Comparison of ENCODE assay signal across 10 mouse cellular contexts in the genomic region with DNA sequence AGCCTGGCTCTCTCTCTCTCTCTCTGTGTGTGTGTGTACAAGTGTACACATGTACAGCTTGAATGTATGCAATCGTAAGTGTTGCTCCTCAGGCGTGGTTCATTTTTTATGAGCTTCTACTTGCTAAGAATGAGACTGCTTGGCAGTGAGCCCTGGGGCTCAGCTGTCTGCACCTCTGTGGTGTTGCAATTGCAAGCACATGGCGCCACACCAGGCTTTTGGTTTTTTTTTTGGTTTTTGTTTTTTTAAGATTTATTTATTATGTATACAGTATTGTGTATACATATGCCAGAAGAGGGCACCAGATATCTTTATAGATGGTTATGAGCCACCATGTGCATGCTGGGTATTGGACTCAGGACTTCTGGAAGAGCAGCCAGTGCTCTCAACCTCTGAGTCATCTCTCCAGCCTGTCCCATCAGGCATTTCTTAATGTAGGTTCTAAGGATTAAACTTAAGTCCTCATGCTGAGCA. TPM values are rescaled to one million over a fixed set of nuclear protein-coding genes. Genes with fewer than 3 reads are reported as not detected.
DNase-seq lines count a peak whose midpoint lies in the region; ATAC-seq lines count a peak whose summit lies in the region.
"Had no signal": no experiment of that assay in that cellular context is flagged by ENCODE, and none has a peak within 500 bp of the region (broad histone marks: within the 10 kb centered on the region; RNA-seq: fewer than 3 reads in every experiment).

No protein-coding gene starts in this region.

- no peaks in the 10 kb centered on the region for H3K9me3 ChIP-seq in limb, embryonic 15.5 days
- H3K9me3 ChIP-seq: embryonic facial prominence, embryonic 12.5 days; liver, embryonic 13.5 days had no signal

- peak overlapping the region; percentile 40; the same call in 1 of the 2 replicates for H3K27ac ChIP-seq in limb, embryonic 15.5 days
- H3K27ac ChIP-seq: embryonic facial prominence, embryonic 12.5 days; liver, embryonic 13.5 days had no signal

- peaks cover 7% of the 10 kb centered on the region for H3K4me1 ChIP-seq in limb, embryonic 15.5 days
- H3K4me1 ChIP-seq: embryonic facial prominence, embryonic 12.5 days had no signal

- DNase-seq in frontal cortex, postnatal 25 days (ENCODE audit: low spot score in 2 of 2): no peak
- peak; percentile 75 for DNase-seq in 416B (ENCODE audit: low read depth)
- peak; percentile 66 for DNase-seq in gastrocnemius, adult 18-20 months (ENCODE audit: low spot score)
- DNase-seq in embryo, embryonic 9.5 days (ENCODE audit: extremely low spot score): no peak
- DNase-seq in layer of hippocampus, postnatal 10 days (ENCODE audit: low spot score in 2 of 2): no peak
- DNase-seq: liver, embryonic 13.5 days had no signal

- H3K4me3 ChIP-seq in limb, embryonic 15.5 days: no peak overlapping the region
- H3K4me3 ChIP-seq: embryonic facial prominence, embryonic 12.5 days; liver, embryonic 13.5 days had no signal

- no peaks in the 10 kb centered on the region for H3K36me3 ChIP-seq in limb, embryonic 15.5 days
- H3K36me3 ChIP-seq: embryonic facial prominence, embryonic 12.5 days; liver, embryonic 13.5 days had no signal

- WGBS in limb, embryonic 15.5 days: 11% methylated on average over 3 of the region's 3 CpGs

- H3K4me2 ChIP-seq in limb, embryonic 15.5 days: no peak overlapping the region
- H3K4me2 ChIP-seq: embryonic facial prominence, embryonic 12.5 days; liver, embryonic 13.5 days had no signal

- H3K27me3 ChIP-seq in limb, embryonic 15.5 days: no peaks in the 10 kb centered on the region
- H3K27me3 ChIP-seq: embryonic facial prominence, embryonic 12.5 days; liver, embryonic 13.5 days had no signal

- no peak overlapping the region for H3K9ac ChIP-seq in limb, embryonic 15.5 days
- H3K9ac ChIP-seq: embryonic facial prominence, embryonic 12.5 days; liver, embryonic 13.5 days had no signal

- peak; percentile 55; the same call in 1 of the 2 replicates for ATAC-seq in frontal cortex, adult (ENCODE audit: low TSS enrichment)
- peak; percentile 71; the same call in 1 of the 2 replicates for ATAC-seq in limb, embryonic 15.5 days (ENCODE audit: insufficient number of reproducible peaks, low FRiP score, low TSS enrichment, low read depth)
- ATAC-seq in erythroid progenitor cell, adult 5-6 weeks (replicated peaks; ENCODE audit: low FRiP score, poor library complexity, severe bottlenecking): no peak

RNA-seq across cellular contexts. Expression of gene Fmo5, which starts 5.7 kb away (rescaled TPM):
- 1 to 10 TPM; 5.7 to 6.5 TPM for total RNA-seq in gastrocnemius, adult 18-20 months (2021)
- polyA plus RNA-seq in limb, embryonic 15.5 days (2015; fragmentation: Nextera tagmentation; extraction: Ambion mirVana): 2.7 and 3.5 TPM in 2 replicates
- 1 to 10 TPM; 1.9 TPM for total RNA-seq in layer of hippocampus, postnatal 10 days (2021)
- total RNA-seq in erythroid progenitor cell, adult 5-6 weeks (2015; ENCODE audit: low replicate concordance): 2.1 and 3.2 TPM in 2 replicates
- 0.83 and 0.90 TPM in 2 replicates for total RNA-seq in erythroid progenitor cell, adult 5-6 weeks (2017; ENCODE audit: low replicate concordance)

RNA-seq across cellular contexts. Expression of gene Prkab2, which starts 23.7 kb away (rescaled TPM):
- total RNA-seq in gastrocnemius, adult 18-20 months (2021): 100 to 1,000 TPM; 192 to 194 TPM
- 7.4 and 8.5 TPM in 2 replicates for polyA plus RNA-seq in limb, embryonic 15.5 days (2015; fragmentation: Nextera tagmentation; extraction: Ambion mirVana)
- total RNA-seq in layer of hippocampus, postnatal 10 days (2021): 10 to 100 TPM; 38.3 to 39.9 TPM
- total RNA-seq in erythroid progenitor cell, adult 5-6 weeks (2015; ENCODE audit: low replicate concordance): 0.36 and 0.42 TPM in 2 replicates
- total RNA-seq in erythroid progenitor cell, adult 5-6 weeks (2017; ENCODE audit: low replicate concordance): 0.38 and 0.64 TPM in 2 replicates

RNA-seq across cellular contexts. Expression of gene Chd1l, which starts 24.3 kb away (rescaled TPM):
- total RNA-seq in gastrocnemius, adult 18-20 months (2021): 10 to 100 TPM; 11.0 to 11.1 TPM
- polyA plus RNA-seq in limb, embryonic 15.5 days (2015; fragmentation: Nextera tagmentation; extraction: Ambion mirVana): 12.6 and 13.7 TPM in 2 replicates
- total RNA-seq in layer of hippocampus, postnatal 10 days (2021): 10 to 100 TPM; 10.2 to 11.4 TPM
- total RNA-seq in erythroid progenitor cell, adult 5-6 weeks (2015; ENCODE audit: low replicate concordance): 5.8 and 7.1 TPM in 2 replicates
- total RNA-seq in erythroid progenitor cell, adult 5-6 weeks (2017; ENCODE audit: low replicate concordance): 7.3 and 18.7 TPM in 2 replicates

RNA-seq across cellular contexts. Expression of gene Gm17651, which starts 40.2 kb away (rescaled TPM):
- not detected for total RNA-seq in gastrocnemius, adult 18-20 months (2021)
- polyA plus RNA-seq in limb, embryonic 15.5 days (2015; fragmentation: Nextera tagmentation; extraction: Ambion mirVana): not detected in 2 replicates
- total RNA-seq in layer of hippocampus, postnatal 10 days (2021): not detected
- not detected in 2 replicates for total RNA-seq in erythroid progenitor cell, adult 5-6 weeks (2015; ENCODE audit: low replicate concordance)
- total RNA-seq in erythroid progenitor cell, adult 5-6 weeks (2017; ENCODE audit: low replicate concordance): not detected in 2 replicates
- polyA plus RNA-seq: embryonic facial prominence, embryonic 12.5 days; liver, embryonic 13.5 days had no signal

Comparison
In these comparisons a context has a peak if more than half of its experiments do, and no peak if none do; other contexts are left out.
1. DNase-seq: peak in 416B (single experiment) and gastrocnemius, adult 18-20 months (single experiment); none in frontal cortex, postnatal 25 days (0 of 2), embryo, embryonic 9.5 days (single experiment) and layer of hippocampus, postnatal 10 days (0 of 2).
2. RNA of gene Prkab2, which starts 23.7 kb away (total RNA-seq): 192 to 194 TPM in gastrocnemius, adult 18-20 months and 38.3 to 39.9 TPM in layer of hippocampus, postnatal 10 days; 0.36 to 0.64 TPM in erythroid progenitor cell, adult 5-6 weeks; every median in the first group is over 10 times any median in the second.